Mouse (Mus musculus): Measurements from ENCODE around the gene Mbl1.

- TF ChIP-seq CTCF (IDR thresholded peaks at IDR 0.05; ENCODE audit: extremely low read depth, insufficient read depth, insufficient read length, insufficient replicate concordance) (no peak), POLR2A (IDR thresholded peaks at IDR 0.05; ENCODE audit: low read depth, low read length) (no peak)
These were observed 16.0 kb downstream of the Mbl1 start for GRCm38 (mm10) chr14:41167278-41167677.

All from spleen, adult 2 months (tissue).